Mouse (Mus musculus) c-Kit-positive CD71-positive TER-119-negative erythroid progenitor cells, embryonic 14.5 days (primary cell): ENCODE results near the gene Ncaph.
"Not testable (repeated sequence)": the region's sequence is repeated elsewhere in the genome, so short reads cannot be mapped to it uniquely, and the experiment has no call there.

Experiments used
- DNase-seq: peaks from one replicate; pipeline ENCODE4 v3.0.0-alpha.2; 2013; ENCODE audit warnings: low read depth

The Ncaph gene

DNA sequence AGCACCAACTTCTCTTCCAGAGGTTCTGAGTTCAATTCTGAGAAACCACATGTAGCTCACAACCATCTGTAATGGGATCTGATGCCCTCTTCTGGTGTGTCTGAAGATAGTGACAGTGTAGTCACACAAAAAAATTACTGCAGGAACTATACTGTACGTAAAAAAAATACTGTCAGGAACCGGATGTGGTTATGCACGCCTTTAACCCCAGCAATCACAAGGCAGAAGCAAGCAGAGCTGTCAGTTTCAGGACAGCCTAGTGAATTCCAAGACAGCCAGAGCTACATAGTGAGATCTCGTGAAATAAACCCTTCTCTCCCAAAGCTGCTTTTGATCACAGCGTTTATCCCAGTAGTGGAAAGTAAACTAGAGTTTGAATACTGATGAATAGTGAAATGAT is 47.5 kb downstream of the Ncaph start:
- no peak for DNase-seq

DNA sequence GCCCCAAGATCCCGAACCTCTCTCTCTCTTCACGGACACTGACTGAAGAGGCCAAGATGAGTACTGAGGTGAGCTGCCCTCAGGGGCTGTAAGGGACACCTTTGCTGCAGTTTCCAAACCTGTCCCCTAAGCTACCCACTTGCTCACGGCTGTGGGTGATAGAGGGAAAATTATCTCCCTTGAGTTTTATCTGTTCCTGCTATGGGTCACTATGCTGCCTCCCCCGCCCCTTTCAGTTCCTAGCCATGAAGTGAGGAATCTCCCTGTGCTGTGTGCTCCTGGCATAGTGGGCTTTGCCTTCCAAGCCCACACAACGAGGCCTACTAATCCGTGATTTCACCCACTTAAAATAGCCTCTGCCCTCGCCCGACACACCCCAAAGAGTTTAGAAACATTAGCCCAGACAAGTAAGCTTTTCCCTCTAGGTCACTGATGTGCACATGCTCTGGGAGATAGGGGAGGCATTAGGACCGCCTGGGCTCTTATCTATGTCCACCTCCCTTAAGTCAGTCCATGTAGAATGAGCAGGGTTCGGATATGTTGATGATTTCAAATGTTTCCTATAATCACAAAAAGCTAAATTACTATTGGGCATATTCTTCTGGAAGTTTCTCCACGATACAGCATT is 53.0 kb downstream of the Ncaph start:
- DNase-seq, result peak; percentile 33

- DNase-seq, result no peak
These were observed 53.7 kb downstream of the Ncaph start for GRCm38 (mm10) chr2:127079881-127080590.

DNA sequence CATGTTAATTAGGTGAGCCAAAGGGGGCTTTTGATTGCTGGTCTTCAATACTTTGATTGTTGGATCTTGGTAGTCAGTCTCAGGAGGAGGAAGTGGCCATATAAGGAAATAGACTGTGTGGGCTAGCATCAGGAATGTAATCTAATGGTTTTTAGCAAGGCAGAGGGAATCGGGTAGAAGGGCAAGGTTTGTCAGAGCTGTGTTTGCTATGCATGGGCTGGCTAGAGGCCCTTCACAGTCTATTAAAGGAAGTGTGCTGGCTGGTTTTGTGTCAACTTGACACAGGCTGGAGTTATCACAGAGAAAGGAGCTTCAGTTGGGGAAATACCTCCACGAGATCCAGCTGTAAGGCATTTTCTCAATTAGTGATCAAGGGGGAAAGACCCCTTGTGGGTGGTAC is 54.7 kb downstream of the Ncaph start:
- DNase-seq, result not testable (repeated sequence)

GRCm38 (mm10) chr2:127077611-127078010 is 56.1 kb downstream of the Ncaph start:
- no peak for DNase-seq

GRCm38 (mm10) chr2:127074116-127074515 is 59.6 kb downstream of the Ncaph start:
- no peak for DNase-seq

- peak; percentile 16 for DNase-seq
These were observed 62.9 kb downstream of the Ncaph start for GRCm38 (mm10) chr2:127070879-127071278.

- DNase-seq, result peak; percentile 91
These were observed 63.3 kb downstream of the Ncaph start, which contains the start of gene Blvra for GRCm38 (mm10) chr2:127070435-127070841. Gene Blvra (plus strand): TSS chr2:127070665.

GRCm38 (mm10) chr2:127069781-127070434 is 63.8 kb downstream of the Ncaph start:
- DNase-seq, result peak; percentile 17

- DNase-seq, result no peak
These were observed 64.9 kb downstream of the Ncaph start for GRCm38 (mm10) chr2:127068806-127069205.

GRCm38 (mm10) chr2:127061471-127061870 is 72.3 kb downstream of the Ncaph start:
- no peak for DNase-seq
